Mouse (Mus musculus) heart, adult 8-10 months (tissue): ENCODE data around the gene Tmem33. TPM values are rescaled to one million over a fixed set of nuclear protein-coding genes. Genes with fewer than 3 reads are reported as not detected.

Source experiments
- DNase-seq: peaks from one replicate; pipeline ENCODE4 v3.0.0; 2022; ENCODE audit warnings: low spot score
- total RNA-seq, 4 experiments: library from RNA; stranded (reverse); gene quantifications; 2 replicates each; pipeline ENCODE4 v1.2.4; 2022

Tmem33 gene
- total RNA-seq, 4 experiments from 2014 or later: 42.7 to 56.8 (median 49.0) TPM

DNA sequence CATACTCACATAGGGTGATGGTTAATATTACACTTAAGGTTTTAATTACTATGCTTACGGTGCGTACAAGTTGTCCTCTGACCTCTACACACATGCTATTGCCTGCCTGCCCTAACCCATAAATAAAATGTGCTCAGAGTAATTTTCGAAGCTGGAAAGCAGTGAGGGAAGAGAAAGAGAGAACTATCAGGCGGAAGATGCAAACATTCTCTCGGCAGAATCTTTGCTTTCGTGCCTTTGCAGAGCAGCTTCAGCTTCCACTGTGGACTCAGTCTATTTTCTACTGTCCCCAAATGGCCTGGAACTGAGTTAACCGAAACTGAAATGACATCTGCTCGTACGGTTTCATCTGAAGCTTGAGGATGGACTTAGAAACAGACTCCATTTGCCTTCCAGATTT lies 1.9 kb upstream of the Tmem33 start:
- no peak for DNase-seq

- no peak for DNase-seq
Measured at GRCm38 (mm10) chr5:67260159-67260530, 220 bp upstream of the Tmem33 start.

- DNase-seq: no peak
Measured at GRCm38 (mm10) chr5:67262964-67263363, 2.6 kb downstream of the Tmem33 start.

DNA sequence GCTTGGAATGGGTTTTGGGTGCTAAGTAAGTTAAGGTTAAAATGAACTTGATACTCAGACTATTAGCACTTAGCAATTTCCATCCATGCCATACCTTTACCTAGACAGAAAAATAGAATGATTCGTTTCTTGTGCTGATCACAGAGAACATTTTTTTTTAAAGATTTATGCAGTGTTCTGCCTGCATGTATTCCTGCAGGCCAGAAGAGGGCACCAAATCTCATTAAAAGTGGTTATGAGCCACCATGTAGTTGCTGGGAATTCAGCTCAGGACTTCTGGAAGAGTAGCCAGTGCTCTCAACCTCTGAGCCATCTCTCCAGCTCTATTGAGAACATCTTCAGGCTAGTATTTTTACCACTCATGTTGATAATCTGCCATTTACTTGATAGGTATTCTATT lies 5.7 kb downstream of the Tmem33 start:
- DNase-seq: no peak

DNA sequence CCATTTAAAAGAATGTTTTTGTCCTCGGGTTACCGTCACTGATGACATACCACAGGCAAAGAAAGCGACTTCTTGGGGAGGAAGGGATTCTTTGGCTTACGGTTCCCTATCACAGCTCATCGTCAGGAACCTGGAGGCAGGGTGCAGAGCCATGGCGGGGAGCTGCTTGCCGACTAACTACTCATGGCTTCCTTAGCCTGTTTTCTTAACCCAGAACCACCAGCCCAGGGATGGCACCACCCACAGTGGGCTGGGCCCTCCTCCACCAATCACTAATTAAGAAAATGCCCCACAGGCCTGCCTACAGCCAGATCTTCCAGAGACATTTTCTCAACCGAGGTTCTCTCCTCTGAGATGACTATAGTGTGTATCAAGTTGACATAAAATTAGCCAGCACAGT lies 8.9 kb downstream of the Tmem33 start:
- DNase-seq: no peak

DNA sequence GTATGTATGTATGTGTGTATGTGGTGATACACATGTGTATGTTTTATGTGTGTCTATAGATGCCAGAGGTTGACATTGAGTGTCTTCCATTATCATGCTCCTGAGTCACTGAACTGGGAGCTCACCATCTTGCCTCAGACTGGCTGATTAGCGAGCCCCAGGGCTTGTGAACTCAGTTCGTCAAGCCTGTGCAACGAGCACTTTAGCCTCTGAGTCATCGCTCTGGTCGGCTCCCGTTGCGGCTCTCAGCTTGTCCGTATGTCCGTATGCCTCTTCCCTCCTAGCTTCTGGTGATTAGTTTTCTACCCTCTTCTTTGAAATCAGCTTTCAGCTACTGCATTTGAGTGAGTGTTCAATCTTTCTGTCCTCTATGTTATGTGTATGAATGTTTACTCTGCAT lies 19.0 kb downstream of the Tmem33 start:
- DNase-seq: no peak

DNA sequence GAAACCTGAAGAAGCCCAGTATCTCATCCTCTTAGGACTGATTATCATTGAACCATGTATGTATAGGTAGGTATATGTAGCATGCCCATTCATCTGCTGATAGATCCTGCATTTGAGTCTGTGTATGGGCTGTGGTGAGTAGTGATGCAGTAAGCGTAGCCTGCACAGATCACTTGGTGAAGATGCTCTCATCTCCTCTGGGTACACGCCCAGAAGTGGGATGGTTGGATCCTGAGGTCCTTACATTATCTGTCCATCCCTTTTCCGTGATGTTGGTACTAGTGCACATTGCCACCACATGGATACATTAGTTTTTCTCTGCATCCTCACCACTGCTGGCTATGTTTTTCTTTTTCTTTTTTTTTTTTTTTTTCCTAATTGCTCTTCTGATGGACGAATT lies 19.5 kb downstream of the Tmem33 start:
- DNase-seq: no peak

DNA sequence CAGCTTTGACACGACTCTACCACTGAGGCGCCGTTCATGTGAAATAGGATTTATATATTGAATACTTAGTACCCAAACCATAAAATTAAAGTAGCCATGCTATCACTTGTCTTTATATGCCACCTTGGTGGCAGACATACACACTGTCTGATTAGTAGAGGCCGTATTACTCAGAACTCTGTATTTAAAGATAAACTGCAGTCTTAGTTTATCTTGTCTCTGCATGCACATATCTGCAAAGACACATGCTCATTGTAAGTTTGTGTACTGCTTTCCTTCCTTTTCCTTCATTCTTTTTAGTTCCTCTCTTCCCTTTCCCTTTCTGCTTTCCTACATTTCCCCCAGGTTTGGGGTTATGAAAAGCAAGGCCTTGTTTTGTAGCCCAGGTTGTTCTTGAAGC lies 20.0 kb downstream of the Tmem33 start:
- no peak for DNase-seq

DNA sequence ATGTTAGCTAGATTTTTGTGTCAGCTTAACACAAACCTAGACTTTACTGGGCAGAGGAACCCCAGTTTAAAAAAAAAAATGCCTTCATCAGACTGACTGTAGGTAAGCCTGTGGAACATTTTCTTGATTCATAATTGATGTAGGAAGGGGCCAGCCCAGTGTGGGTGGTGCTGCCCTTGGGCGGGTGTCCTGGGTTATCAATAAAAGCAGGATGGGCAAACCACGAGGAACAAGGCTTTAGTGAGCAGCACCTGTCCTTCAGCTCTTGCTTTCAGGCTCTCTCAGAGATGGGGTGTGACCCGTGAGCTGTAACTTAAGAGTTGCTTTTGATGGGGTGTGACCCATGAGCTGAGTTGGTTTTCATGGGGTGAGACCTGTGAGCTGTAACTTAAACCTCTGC lies 34.7 kb downstream of the Tmem33 start:
- no peak for DNase-seq

DNA sequence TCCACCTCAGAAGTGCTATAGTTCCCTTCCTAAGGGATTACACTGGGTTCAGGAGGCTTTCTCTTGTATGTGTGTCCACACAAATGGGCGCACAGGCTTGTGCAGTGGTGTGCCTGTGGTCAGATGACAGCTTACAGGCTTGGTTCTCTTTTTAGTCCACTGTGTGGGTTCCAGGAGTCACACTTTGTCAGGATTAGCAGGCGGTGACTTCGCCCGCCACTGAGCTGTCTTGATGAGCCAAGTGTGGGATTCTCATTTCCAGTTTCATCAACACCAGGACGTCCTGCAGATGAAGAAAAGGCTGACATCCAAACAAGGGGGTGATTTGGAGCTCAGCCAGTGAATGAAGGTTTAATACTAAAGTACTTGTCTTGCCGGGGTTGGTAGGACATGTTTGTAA lies 35.3 kb downstream of the Tmem33 start:
- DNase-seq: no peak

DNA sequence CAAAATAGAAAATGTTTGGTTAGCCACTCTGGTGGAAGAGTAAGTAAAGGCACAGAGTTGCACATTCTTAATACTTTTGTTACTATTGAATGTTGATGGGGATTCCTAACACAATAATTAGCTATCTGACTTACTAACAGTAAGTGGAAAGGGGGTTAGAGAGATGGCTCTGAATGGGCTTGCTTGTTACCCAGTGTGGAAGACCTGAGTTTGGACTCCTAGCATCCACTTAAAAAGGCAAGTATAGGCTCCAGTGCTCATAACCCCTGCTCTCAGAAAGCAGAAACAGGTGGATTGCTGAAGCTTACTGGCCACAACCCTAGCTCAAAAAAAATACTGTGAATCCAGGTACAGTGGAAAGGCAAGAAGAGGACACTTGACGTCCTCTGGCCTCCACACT lies 35.8 kb downstream of the Tmem33 start:
- no peak for DNase-seq

DNA sequence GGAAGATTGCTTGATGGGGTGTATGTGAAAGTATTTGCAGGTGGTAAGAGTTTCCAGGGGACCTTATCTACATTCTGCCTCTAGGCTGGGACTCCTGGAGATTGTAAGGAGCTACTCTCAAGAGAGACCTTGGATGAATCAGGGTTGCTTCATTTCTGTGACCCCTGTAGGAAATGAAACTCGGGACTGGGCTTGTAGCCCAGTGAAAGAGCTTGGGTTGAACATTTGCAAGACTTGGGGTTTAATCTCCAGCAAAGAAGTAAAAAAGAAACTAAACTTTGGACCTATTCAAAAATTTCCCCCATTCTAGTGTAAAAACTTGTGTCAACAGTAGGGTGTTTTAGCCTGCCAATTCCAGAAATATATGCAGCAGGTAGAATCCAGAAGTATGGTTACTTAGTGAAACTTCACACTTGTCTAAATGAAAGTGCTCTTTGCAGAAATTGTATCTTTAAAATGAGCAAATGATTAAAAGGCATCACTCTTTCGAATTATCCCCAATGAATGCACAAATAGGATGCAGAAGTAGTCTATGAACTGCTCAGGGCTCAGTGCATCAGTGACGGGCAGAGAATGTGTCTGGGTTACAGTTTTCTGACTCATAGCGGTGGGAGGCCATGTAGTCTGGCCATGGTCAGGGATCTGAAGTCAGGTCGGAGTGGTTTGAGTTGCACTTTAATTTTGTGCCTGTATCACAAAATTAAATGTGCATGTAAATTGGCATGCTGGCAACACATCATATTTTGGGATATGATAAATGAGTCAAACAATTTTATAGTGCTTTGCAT lies 36.9 kb downstream of the Tmem33 start:
- DNase-seq: peak; percentile 10

GRCm38 (mm10) chr5:67299847-67300412 lies 39.6 kb downstream of the Tmem33 start:
- DNase-seq: no peak

DNA sequence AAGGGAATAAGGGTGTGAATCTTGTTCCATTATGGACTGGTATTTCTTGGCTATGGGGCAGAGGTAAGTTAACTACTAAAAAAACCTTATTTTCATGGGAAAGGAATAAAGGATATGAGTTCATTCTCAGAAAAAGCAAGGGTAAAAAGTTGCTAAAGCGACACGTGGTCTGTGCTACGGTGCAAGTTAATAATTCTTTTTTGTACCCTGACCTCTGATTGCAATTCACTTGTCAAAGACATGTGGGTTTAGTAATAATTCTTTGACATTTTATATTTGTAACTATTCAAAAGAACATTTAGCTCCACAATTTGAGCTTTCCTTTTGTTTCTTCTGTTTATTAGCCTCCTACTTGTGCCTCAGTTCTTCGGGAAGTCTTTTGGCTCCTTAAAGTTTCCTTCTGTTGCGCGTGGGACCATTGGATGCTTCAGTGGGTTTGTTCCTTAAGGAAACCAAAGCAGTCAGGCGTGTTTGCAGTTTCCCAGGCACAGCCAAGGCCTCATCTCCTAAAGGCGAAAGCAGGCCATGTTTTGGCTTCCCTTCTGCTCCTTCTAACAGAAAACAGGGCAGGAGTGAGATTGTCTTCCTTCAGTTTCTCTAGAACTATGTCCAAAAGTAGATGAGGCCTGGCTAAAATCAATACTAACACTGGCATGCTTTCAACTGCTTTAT lies 40.7 kb downstream of the Tmem33 start:
- no peak for DNase-seq

DNA sequence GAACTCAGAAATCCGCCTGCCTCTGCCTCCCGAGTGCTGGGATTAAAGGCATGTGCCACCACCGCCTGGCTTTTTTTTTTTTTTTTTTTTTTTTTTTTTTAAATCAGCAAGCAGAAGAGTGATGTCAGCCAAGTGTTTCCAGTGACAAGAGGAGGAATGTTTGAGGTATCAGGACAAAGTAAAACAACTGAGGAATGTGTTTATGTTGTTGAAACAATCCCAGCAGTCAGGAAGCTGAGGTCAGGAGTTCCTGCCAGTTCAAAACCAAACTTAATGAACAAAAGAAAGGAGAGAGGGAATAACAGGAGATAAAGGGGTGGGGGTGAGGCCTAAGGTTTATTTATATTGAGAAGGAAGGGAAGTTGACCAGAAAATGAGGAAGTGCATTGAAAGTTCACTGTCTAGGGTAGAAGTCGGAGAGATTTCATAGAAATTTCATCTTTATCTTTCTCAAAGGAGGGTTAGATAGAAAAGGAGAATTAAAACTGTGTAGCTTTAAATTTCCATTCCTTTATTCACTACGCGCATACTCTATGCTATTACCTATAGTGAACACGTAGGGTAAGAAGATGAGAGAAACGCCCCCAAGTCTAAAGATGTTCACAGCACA lies 41.5 kb downstream of the Tmem33 start:
- DNase-seq: peak; percentile 11

- no peak for DNase-seq
Measured at GRCm38 (mm10) chr5:67303816-67304215, 43.5 kb downstream of the Tmem33 start.

DNA sequence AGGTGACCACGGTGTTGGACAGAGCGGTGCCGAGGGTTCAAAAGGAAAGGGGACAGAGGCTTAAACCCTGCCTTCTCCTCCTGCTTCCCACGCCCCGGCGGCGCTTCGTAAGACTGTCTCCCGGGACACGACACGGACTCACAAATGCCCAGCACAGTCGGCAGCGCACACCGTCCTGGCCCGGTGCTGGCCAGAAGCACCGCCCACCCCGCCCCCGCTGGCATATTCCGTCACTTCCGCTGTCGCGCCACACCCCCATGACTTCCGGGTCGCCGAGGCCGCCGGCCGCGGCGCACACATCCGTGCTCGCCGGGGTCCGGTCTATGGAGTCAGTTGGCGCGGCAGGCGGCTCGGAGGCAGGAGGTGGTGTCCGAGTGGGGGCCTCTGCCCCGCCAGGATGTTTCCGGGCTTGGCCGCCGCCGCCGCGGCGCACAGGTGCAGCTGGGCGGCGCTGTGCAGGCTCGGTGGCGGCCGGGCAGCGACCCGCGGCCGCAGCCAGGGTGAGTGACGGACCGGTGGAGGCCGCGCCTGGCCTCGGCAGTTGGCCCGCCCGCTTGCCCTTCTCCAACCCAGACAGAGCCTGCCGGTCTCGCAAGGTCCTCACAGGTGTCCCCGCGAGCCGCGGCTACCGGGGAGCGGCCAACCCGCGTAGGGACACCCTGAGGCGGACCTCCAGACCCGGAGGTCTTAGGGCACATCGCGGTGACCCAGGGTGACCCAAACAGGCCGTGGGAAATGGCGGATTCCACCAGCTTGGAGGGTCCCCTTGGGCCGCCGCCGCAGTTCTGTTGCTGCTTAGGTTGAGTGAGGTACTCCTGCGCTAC lies 46.5 kb downstream of the Tmem33 start, which contains the start of gene Slc30a9:
TSS of gene Slc30a9 (plus strand) at position 258 of the 824 bp plus-strand sequence.
- DNase-seq: peak; percentile 89

DNA sequence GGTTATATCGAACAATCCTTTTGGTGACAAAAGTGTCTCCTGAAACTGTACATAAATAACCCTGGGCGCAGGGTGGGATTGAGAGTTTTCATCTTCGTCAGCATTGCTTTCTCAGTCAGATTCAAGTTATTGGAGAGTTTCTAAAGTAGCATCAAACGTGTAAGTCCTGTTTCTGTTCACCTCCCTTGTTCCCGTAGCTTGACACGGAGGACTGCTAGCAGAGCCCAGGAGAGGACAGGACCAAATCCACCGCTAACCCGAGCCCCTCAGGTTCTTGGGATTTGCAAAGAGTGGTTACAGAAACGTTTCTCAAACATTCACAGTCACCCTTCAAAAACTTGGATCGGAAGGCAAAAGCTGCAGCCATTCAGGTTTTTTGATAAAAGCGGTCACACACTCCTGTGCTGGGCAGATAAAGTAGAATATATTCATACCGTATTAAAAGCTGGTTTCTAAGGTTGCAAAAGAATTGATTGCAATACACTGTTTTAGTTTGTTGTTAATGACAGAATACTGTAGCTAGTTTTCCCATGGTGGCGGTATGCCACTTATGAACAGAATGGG lies 47.4 kb downstream of the Tmem33 start:
- DNase-seq: no peak

GRCm38 (mm10) chr5:67311811-67312521 lies 51.6 kb downstream of the Tmem33 start:
- DNase-seq: no peak

DNA sequence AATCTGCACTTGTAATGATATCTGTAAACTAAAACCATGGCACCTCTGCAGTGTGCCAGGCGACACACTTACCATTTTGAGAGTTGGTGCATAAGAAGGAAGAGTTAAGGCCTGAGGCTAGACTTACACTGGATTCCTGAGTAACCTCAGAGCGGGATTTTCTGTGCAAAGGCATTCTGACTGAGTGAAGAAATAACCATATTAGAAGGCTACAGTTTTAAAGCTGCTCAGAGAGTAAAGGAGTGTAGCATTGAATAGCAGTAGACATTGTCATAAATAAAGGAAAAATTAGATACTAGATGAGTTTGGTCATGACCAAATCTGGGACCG lies 52.1 kb downstream of the Tmem33 start:
- no peak for DNase-seq
